Mouse (Mus musculus): ENCODE measurements around the gene Cldn11. TPM values are rescaled to one million over a fixed set of nuclear protein-coding genes. Genes with fewer than 3 reads are reported as not detected.
A peak's percentile ranks its signal among the peaks of the same experiment; 100 is the strongest.

Gene Cldn11
- polyA plus RNA-seq, 1 experiment from 2014 or later, result 7.3 TPM

DNA sequence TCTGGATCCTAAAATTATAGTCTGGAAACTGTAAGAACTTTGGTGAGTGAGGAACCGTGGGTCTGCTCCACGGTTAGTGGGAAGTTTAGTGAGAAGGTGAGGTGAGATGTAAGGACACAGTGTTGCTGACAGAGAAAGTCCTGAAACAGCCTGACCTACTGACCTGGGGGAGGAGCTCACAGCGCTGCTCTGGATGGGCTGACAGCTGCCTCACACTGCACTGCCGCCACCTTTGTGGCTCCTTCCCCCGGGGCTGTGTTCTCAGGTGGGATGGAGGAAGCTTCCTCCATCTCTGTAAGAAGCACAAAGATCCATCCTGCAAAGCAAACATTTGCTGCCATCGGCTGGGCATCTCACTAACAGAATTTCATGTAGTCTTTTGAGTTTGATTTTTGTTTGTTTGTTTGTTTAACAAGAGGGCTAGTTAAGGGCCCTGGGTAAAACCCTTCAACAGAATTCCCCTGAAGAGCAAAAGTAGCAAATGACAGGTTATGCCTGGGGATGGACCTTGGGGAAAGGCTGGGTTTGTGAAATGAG lies 58.8 kb downstream of the Cldn11 start:
- Histone ChIP-seq H3K36me3 (no peaks in the 10 kb centered on the region), H3K27me3 (replicated peaks) (peaks cover 10% of the 10 kb centered on the region; the same call in 1 of the 2 replicates), H3K9ac (peak overlapping the region; percentile 56; the same call in 1 of the 2 replicates), H3K9me3 (no peaks in the 10 kb centered on the region), H3K27ac (replicated peaks) (no peak overlapping the region), H3K4me3 (peak overlapping the region; percentile 28; the same call in 1 of the 2 replicates), H3K4me1 (peaks cover 15% of the 10 kb centered on the region), H3K4me2 (peak overlapping the region; percentile 61)
- WGBS, result 12% methylated on average over 6 of the region's 6 CpGs
- no peak for ATAC-seq (ENCODE audit: extremely low read depth, insufficient number of reproducible peaks, low FRiP score, low TSS enrichment)

- peak overlapping the region; percentile 61 for H3K4me2 ChIP-seq
- ATAC-seq (ENCODE audit: extremely low read depth, insufficient number of reproducible peaks, low FRiP score, low TSS enrichment), result no peak
- H3K27ac ChIP-seq (replicated peaks), result no peak overlapping the region
- H3K36me3 ChIP-seq, result no peaks in the 10 kb centered on the region
- peaks cover 15% of the 10 kb centered on the region for H3K4me1 ChIP-seq
- peak overlapping the region; percentile 28; the same call in 1 of the 2 replicates for H3K4me3 ChIP-seq
- H3K9me3 ChIP-seq, result no peaks in the 10 kb centered on the region
- peaks cover 10% of the 10 kb centered on the region; the same call in 1 of the 2 replicates for H3K27me3 ChIP-seq (replicated peaks)
- WGBS, result 27% methylated on average over 19 of the region's 19 CpGs
- peak overlapping the region; percentile 56 for H3K9ac ChIP-seq
Measured at GRCm38 (mm10) chr3:31209001-31209400, 59.3 kb downstream of the Cldn11 start.

DNA sequence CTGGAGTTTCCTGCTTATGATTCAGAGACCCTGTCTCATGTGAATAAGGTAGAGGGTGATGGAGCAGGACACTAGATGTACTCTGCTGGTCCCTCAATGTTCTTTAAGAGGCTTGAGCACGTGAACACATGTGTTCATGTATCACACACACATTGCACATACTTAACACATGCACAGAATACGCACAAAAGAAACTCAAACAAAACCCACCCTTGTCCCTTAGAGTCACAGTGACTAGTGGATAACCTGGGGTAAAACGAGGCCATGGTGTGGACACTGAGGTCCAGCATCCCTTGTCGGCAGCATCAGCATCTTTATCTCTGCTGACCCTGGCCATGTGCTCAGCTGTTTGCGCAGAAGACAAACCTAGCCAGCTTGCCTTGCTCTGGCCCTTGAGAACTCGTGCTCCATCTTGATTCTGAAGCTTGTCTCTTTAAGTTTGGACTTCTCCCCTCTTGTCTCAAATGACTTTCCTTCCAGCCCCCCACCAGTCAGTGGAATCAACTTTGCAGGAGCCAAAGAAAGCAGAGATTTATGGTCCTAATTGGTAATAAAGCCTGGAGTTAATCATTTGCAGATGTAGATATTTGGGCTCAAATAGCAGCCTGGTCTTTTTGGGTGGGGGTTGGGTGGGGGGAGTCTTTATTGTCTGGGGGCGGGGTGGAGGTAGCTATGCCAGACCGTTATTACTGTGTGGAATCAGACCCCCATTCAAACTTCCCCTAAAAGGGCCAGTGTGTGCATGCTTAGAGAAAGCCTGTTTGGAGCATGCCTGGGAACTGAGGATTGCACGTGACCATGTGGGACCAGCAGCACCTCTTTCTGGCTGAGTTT lies 62.7 kb downstream of the Cldn11 start:
- no peak overlapping the region for H3K9ac ChIP-seq
- no peak for ATAC-seq (ENCODE audit: extremely low read depth, insufficient number of reproducible peaks, low FRiP score, low TSS enrichment)
- no peaks in the 10 kb centered on the region for H3K36me3 ChIP-seq
- H3K27ac ChIP-seq (replicated peaks), result no peak overlapping the region
- WGBS, result 56% methylated on average over 9 of the region's 9 CpGs
- H3K4me3 ChIP-seq, result no peak overlapping the region
- H3K4me1 ChIP-seq, result peaks cover 15% of the 10 kb centered on the region
- H3K27me3 ChIP-seq (replicated peaks), result peaks cover 13% of the 10 kb centered on the region; the same call in 1 of the 2 replicates
- H3K9me3 ChIP-seq, result no peaks in the 10 kb centered on the region
- no peak overlapping the region for H3K4me2 ChIP-seq

GRCm38 (mm10) chr3:31213802-31214201 lies 64.1 kb downstream of the Cldn11 start:
- Histone ChIP-seq H3K4me3 (no peak overlapping the region), H3K27ac (replicated peaks) (no peak overlapping the region), H3K27me3 (replicated peaks) (peaks cover 13% of the 10 kb centered on the region; the same call in 1 of the 2 replicates), H3K4me2 (no peak overlapping the region), H3K9ac (no peak overlapping the region), H3K36me3 (no peaks in the 10 kb centered on the region), H3K4me1 (peaks cover 6% of the 10 kb centered on the region), H3K9me3 (no peaks in the 10 kb centered on the region)
- ATAC-seq (ENCODE audit: extremely low read depth, insufficient number of reproducible peaks, low FRiP score, low TSS enrichment), result no peak
- 28% methylated on average over 3 of the region's 3 CpGs for WGBS

Other genes with a start within 250 kb of the Cldn11 start
- 4.9 TPM in 2 replicates for gene Phc3, start 180.5 kb upstream of the Cldn11 start, polyA plus RNA-seq (2015; fragmentation: Nextera tagmentation; extraction: Ambion mirVana)
- gene Prkci, start 154.2 kb upstream of the Cldn11 start, polyA plus RNA-seq (2015; fragmentation: Nextera tagmentation; extraction: Ambion mirVana), result 15.1 and 16.5 TPM in 2 replicates
- gene Skil, start 54.9 kb upstream of the Cldn11 start, polyA plus RNA-seq (2015; fragmentation: Nextera tagmentation; extraction: Ambion mirVana), result 14.7 and 16.3 TPM in 2 replicates
- 0.51 and 0.52 TPM in 2 replicates for gene Slc7a14, start 160.5 kb downstream of the Cldn11 start, polyA plus RNA-seq (2015; fragmentation: Nextera tagmentation; extraction: Ambion mirVana)

Measured in heart, embryonic 13.5 days (tissue).